ENCODE assay signal across 8 mouse cellular contexts in genomic region chr13:75931073-75931472, GRCm38 (mm10). TPM values are rescaled to one million over a fixed set of nuclear protein-coding genes. Genes with fewer than 3 reads are reported as not detected.
A peak's percentile ranks its signal among the peaks of the same experiment; 100 is the strongest.
DNase-seq lines count a peak whose midpoint lies in the region; ATAC-seq and TF ChIP-seq lines count a peak whose summit lies in the region.

No protein-coding gene starts in this region.

- peaks cover 3% of the 10 kb centered on the region; the same call in 1 of the 2 replicates for H3K4me1 ChIP-seq in lung, embryonic 14.5 days (ENCODE audit: insufficient read depth)
- H3K4me1 ChIP-seq in forebrain, embryonic 15.5 days = peaks cover 29% of the 10 kb centered on the region

- no peak overlapping the region for H3K4me2 ChIP-seq in lung, embryonic 14.5 days
- H3K4me2 ChIP-seq in forebrain, embryonic 15.5 days (replicated peaks) = no peak overlapping the region

- no peak overlapping the region for H3K27ac ChIP-seq in lung, embryonic 14.5 days (ENCODE audit: low read depth)
- H3K27ac ChIP-seq in forebrain, embryonic 15.5 days (replicated peaks) = peak overlapping the region; percentile 2; the same call in 1 of the 2 replicates

- 14% methylated on average over 5 of the region's 5 CpGs for WGBS in lung, embryonic 14.5 days
- WGBS in forebrain, embryonic 15.5 days = 19% methylated on average over 5 of the region's 5 CpGs

- no peaks in the 10 kb centered on the region for H3K27me3 ChIP-seq in lung, embryonic 14.5 days (ENCODE audit: insufficient read depth, low read length)
- no peaks in the 10 kb centered on the region for H3K27me3 ChIP-seq in forebrain, embryonic 15.5 days

- peak; percentile 71 for DNase-seq in lung, embryonic 14.5 days
- DNase-seq in lung, adult 18-20 months = no peak
- peak; percentile 41 for DNase-seq in layer of hippocampus, adult 9-10 months (ENCODE audit: low spot score)
- peak; percentile 19 for DNase-seq in lung, postnatal 36 days
- DNase-seq in right cerebral cortex, postnatal 25 days = peak; percentile 32
- no peak for DNase-seq in thymus, postnatal 10 days (ENCODE audit: low spot score in 2 of 2)

- ATAC-seq in lung, embryonic 14.5 days (ENCODE audit: insufficient read depth) = peak; percentile 86; the same call in 1 of the 2 replicates
- ATAC-seq in forebrain, embryonic 15.5 days (replicated peaks) = peak; percentile 85
- peak; percentile 75 to 90 for ATAC-seq in hematopoietic stem cell, adult 5-6 weeks (replicated peaks in 1 of 2; ENCODE audit: insufficient read depth in 1 of 2, low FRiP score in 2 of 2, low TSS enrichment in 1 of 2, low read depth in 1 of 2, poor library complexity in 2 of 2, severe bottlenecking in 2 of 2)

- no peaks in the 10 kb centered on the region for H3K9me3 ChIP-seq in lung, embryonic 14.5 days (ENCODE audit: low read depth, low read length)
- no peaks in the 10 kb centered on the region for H3K9me3 ChIP-seq in forebrain, embryonic 15.5 days

- no peak overlapping the region for H3K4me3 ChIP-seq in lung, embryonic 14.5 days (ENCODE audit: low read depth, low read length)
- no peak overlapping the region for H3K4me3 ChIP-seq in forebrain, embryonic 15.5 days

- H3K9ac ChIP-seq in lung, embryonic 14.5 days = no peak overlapping the region
- H3K9ac ChIP-seq in forebrain, embryonic 15.5 days (replicated peaks) = no peak overlapping the region

- peaks cover 26% of the 10 kb centered on the region; the same call in 1 of the 2 replicates for H3K36me3 ChIP-seq in lung, embryonic 14.5 days (ENCODE audit: insufficient read depth)
- H3K36me3 ChIP-seq in forebrain, embryonic 15.5 days = peaks cover 13% of the 10 kb centered on the region

- no peak for TF ChIP-seq CTCF in lung, embryonic 14.5 days (IDR thresholded peaks at IDR 0.05; ENCODE audit: low read depth)

RNA-seq across cellular contexts. Expression of gene Rhobtb3, which starts 12.7 kb away (rescaled TPM):
- polyA plus RNA-seq in lung, embryonic 14.5 days (2014; fragmentation: Nextera tagmentation; extraction: Ambion mirVana) = 49.2 and 52.4 TPM in 2 replicates
- polyA plus RNA-seq in forebrain, embryonic 15.5 days (2015; fragmentation: Nextera tagmentation; extraction: Ambion mirVana) = 38.1 and 38.7 TPM in 2 replicates
- 31.5 and 56.4 TPM in 2 replicates for total RNA-seq in hematopoietic stem cell, adult 5-6 weeks (2017)

RNA-seq across cellular contexts. Expression of gene Spata9, which starts 35.9 kb away (rescaled TPM):
- 0.81 and 0.82 TPM in 2 replicates for polyA plus RNA-seq in lung, embryonic 14.5 days (2014; fragmentation: Nextera tagmentation; extraction: Ambion mirVana)
- polyA plus RNA-seq in forebrain, embryonic 15.5 days (2015; fragmentation: Nextera tagmentation; extraction: Ambion mirVana) = 2.0 and 2.6 TPM in 2 replicates
- not detected in 2 replicates for total RNA-seq in hematopoietic stem cell, adult 5-6 weeks (2017)

Comparison
In these comparisons a context has a peak if more than half of its experiments do, and no peak if none do; other contexts are left out.
1. DNase-seq: peak in lung, embryonic 14.5 days (single experiment), layer of hippocampus, adult 9-10 months (single experiment), lung, postnatal 36 days (single experiment) and right cerebral cortex, postnatal 25 days (single experiment); none in lung, adult 18-20 months (0 of 2) and thymus, postnatal 10 days (0 of 2).
2. Peak in every context shown above with its lines, with median percentiles within 50 percentile points of each other: ATAC-seq.